Mouse (Mus musculus): ENCODE results near the gene Lamtor4. TPM values are rescaled to one million over a fixed set of nuclear protein-coding genes. Genes with fewer than 3 reads are reported as not detected.
A peak's percentile ranks its signal among the peaks of the same experiment; 100 is the strongest.

Lamtor4 gene
- polyA plus RNA-seq, 1 experiment from 2014 or later = 49.2 TPM

DNA sequence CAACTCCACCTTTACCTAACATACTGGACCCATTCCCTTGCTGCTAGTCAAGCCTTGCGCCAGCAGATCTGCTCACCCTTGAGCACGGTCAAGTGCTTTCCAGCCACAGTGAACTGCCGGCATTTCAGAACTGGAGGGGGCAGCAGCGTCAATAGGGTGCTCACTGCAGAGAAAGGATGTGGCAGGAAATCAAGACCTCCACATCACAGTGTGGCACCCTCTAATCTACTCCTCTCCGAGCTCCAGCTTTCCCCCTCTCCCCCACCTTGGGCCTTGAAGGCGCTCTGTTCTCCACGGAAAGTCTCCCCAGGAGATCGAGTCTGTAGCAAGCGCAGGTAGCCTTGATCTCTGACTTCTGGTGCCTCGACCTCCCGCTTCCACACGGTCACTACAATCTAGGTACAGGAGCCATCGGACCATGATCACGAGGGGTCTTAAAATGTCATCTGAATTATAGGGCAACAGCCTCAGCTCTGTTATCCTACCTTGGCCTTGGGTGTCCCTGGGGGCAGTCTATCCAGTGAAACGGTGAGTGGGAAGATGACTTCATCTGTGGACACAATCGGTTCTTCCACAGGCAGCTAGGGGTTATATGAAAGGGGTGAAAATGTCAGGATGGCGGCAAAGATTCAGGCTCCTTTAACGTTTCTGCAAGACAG is 7.4 kb downstream of the Lamtor4 start:
- 49% methylated on average over 18 of the region's 18 CpGs for WGBS
- Histone ChIP-seq H3K9me3 (ENCODE audit: control insufficient read depth, low read length) (no peaks in the 10 kb centered on the region), H3K9ac (ENCODE audit: low read depth, low read length) (peak overlapping the region; percentile 97), H3K27ac (ENCODE audit: low read depth, low read length) (peak overlapping the region; percentile 90; the same call in 1 of the 2 replicates), H3K36me3 (ENCODE audit: control insufficient read depth, insufficient read depth, low read length) (peaks cover 21% of the 10 kb centered on the region), H3K4me1 (replicated peaks; ENCODE audit: control insufficient read depth, insufficient read depth, low read length) (peaks cover 50% of the 10 kb centered on the region), H3K4me2 (peak overlapping the region; percentile 94), H3K27me3 (replicated peaks; ENCODE audit: control insufficient read depth, insufficient read depth, low read length) (no peaks in the 10 kb centered on the region), H3K4me3 (ENCODE audit: low read depth, low read length) (peak overlapping the region; percentile 97)
- ATAC-seq (replicated peaks; ENCODE audit: low FRiP score) (no peak), DNase-seq (ENCODE audit: low spot score) (no peak)

DNA sequence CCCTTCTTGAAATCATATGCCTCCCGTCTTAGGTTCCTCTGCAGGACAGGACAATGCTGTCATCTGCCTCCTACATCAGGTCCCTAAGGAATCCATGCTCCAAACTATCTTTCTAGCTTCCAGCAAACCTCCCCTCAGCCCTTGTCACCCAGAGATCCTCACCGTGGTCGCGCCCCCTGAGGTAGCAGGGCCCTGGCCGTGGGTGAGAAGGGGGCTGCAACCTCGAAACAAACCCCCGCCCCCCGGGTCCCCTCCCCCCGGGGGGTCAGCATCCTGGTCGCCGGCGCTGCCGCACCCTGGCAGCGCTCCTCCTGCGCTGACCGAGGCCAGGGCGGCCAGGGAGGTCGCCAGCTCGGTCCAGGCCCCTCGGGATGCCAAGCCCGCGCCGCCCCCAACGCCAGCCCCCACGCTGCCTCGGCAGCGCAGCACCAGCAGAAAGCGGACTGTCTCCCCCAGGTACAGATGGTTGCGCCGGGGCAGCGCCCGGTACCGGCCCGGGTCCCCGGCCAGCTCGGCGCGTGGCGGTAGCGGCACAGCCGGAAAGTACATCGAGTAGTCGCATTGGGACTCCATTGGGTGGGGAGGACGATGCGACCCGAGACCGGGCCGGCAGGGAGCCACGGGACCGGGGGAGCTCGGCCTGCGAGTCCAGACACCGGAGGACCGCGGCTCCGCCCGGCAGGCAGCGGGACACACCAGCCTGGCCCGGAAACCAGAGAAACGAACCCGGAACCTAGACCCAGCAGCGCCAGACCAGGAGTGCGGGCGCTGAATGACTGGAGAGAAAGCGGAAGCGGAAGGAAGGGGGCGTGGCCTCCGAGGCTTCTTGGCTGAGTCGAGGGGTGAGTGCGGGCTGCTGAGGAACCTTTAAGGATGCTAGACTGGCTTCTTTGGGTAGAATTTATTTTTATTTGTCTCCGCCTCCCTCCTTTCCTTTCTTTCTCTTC is 8.3 kb downstream of the Lamtor4 start, which contains the start of gene BC037034:
Gene BC037034, minus strand, starts transcription at position 774 of the 947 bp plus-strand sequence.
- no peaks in the 10 kb centered on the region for H3K27me3 ChIP-seq (replicated peaks; ENCODE audit: control insufficient read depth, insufficient read depth, low read length)
- peaks cover 21% of the 10 kb centered on the region for H3K36me3 ChIP-seq (ENCODE audit: control insufficient read depth, insufficient read depth, low read length)
- H3K4me3 ChIP-seq (ENCODE audit: low read depth, low read length) = peak within 1 kb of the TSS; percentile 97
- DNase-seq (ENCODE audit: low spot score) = peak; percentile 88
- peaks cover 46% of the 10 kb centered on the region for H3K4me1 ChIP-seq (replicated peaks; ENCODE audit: control insufficient read depth, insufficient read depth, low read length)
- ATAC-seq (replicated peaks; ENCODE audit: low FRiP score) = peak; percentile 81
- WGBS = 1% methylated on average over 70 of the region's 71 CpGs
- no peaks in the 10 kb centered on the region for H3K9me3 ChIP-seq (ENCODE audit: control insufficient read depth, low read length)
- peak within 1 kb of the TSS; percentile 87 for H3K27ac ChIP-seq (ENCODE audit: low read depth, low read length)
- peak within 1 kb of the TSS; percentile 97 for H3K9ac ChIP-seq (ENCODE audit: low read depth, low read length)
- H3K4me2 ChIP-seq = peak within 1 kb of the TSS; percentile 94

- Histone ChIP-seq H3K27ac (ENCODE audit: low read depth, low read length) (no peak overlapping the region; the same call in 1 of the 2 replicates), H3K9me3 (ENCODE audit: control insufficient read depth, low read length) (no peaks in the 10 kb centered on the region), H3K4me3 (ENCODE audit: low read depth, low read length) (peak overlapping the region; percentile 97), H3K36me3 (ENCODE audit: control insufficient read depth, insufficient read depth, low read length) (peaks cover 18% of the 10 kb centered on the region), H3K4me1 (replicated peaks; ENCODE audit: control insufficient read depth, insufficient read depth, low read length) (peaks cover 40% of the 10 kb centered on the region), H3K4me2 (peak overlapping the region; percentile 94), H3K27me3 (replicated peaks; ENCODE audit: control insufficient read depth, insufficient read depth, low read length) (no peaks in the 10 kb centered on the region), H3K9ac (ENCODE audit: low read depth, low read length) (peak overlapping the region; percentile 97)
- DNase-seq (ENCODE audit: low spot score) = no peak
- ATAC-seq (replicated peaks; ENCODE audit: low FRiP score) = no peak
- 16% methylated on average over 6 of the region's 6 CpGs for WGBS
These were observed 8.9 kb downstream of the Lamtor4 start for GRCm38 (mm10) chr5:138264207-138264578.

GRCm38 (mm10) chr5:138265712-138266111 is 10.4 kb downstream of the Lamtor4 start:
- peaks cover 25% of the 10 kb centered on the region for H3K4me1 ChIP-seq (replicated peaks; ENCODE audit: control insufficient read depth, insufficient read depth, low read length)
- peaks cover 6% of the 10 kb centered on the region for H3K27me3 ChIP-seq (replicated peaks; ENCODE audit: control insufficient read depth, insufficient read depth, low read length)
- no peak overlapping the region for H3K9ac ChIP-seq (ENCODE audit: low read depth, low read length)
- no peak overlapping the region for H3K4me3 ChIP-seq (ENCODE audit: low read depth, low read length)
- H3K36me3 ChIP-seq (ENCODE audit: control insufficient read depth, insufficient read depth, low read length) = peaks cover 9% of the 10 kb centered on the region
- H3K27ac ChIP-seq (ENCODE audit: low read depth, low read length) = no peak overlapping the region
- 88% methylated on average over 4 of the region's 4 CpGs for WGBS
- no peaks in the 10 kb centered on the region for H3K9me3 ChIP-seq (ENCODE audit: control insufficient read depth, low read length)
- no peak for ATAC-seq (replicated peaks; ENCODE audit: low FRiP score)
- DNase-seq (ENCODE audit: low spot score) = no peak
- H3K4me2 ChIP-seq = no peak overlapping the region

GRCm38 (mm10) chr5:138267114-138267513 is 11.8 kb downstream of the Lamtor4 start:
- H3K4me1 ChIP-seq (replicated peaks; ENCODE audit: control insufficient read depth, insufficient read depth, low read length) = peaks cover 15% of the 10 kb centered on the region
- ATAC-seq (replicated peaks; ENCODE audit: low FRiP score) = no peak
- H3K4me2 ChIP-seq = no peak overlapping the region
- H3K27me3 ChIP-seq (replicated peaks; ENCODE audit: control insufficient read depth, insufficient read depth, low read length) = peaks cover 20% of the 10 kb centered on the region
- peak; percentile 9 for DNase-seq (ENCODE audit: low spot score)
- H3K9me3 ChIP-seq (ENCODE audit: control insufficient read depth, low read length) = no peaks in the 10 kb centered on the region
- H3K36me3 ChIP-seq (ENCODE audit: control insufficient read depth, insufficient read depth, low read length) = peaks cover 2% of the 10 kb centered on the region; the same call in 1 of the 2 replicates
- WGBS = 84% methylated on average over 3 of the region's 3 CpGs
- H3K4me3 ChIP-seq (ENCODE audit: low read depth, low read length) = no peak overlapping the region
- no peak overlapping the region for H3K9ac ChIP-seq (ENCODE audit: low read depth, low read length)
- no peak overlapping the region for H3K27ac ChIP-seq (ENCODE audit: low read depth, low read length)

- Histone ChIP-seq H3K36me3 (ENCODE audit: control insufficient read depth, insufficient read depth, low read length) (no peaks in the 10 kb centered on the region), H3K4me1 (replicated peaks; ENCODE audit: control insufficient read depth, insufficient read depth, low read length) (peaks cover 5% of the 10 kb centered on the region), H3K27ac (ENCODE audit: low read depth, low read length) (no peak overlapping the region), H3K4me2 (no peak overlapping the region), H3K9me3 (ENCODE audit: control insufficient read depth, low read length) (no peaks in the 10 kb centered on the region), H3K27me3 (replicated peaks; ENCODE audit: control insufficient read depth, insufficient read depth, low read length) (peaks cover 32% of the 10 kb centered on the region), H3K4me3 (ENCODE audit: low read depth, low read length) (no peak overlapping the region), H3K9ac (ENCODE audit: low read depth, low read length) (no peak overlapping the region)
- 72% methylated on average over 4 of the region's 4 CpGs for WGBS
- ATAC-seq (replicated peaks; ENCODE audit: low FRiP score) (no peak), DNase-seq (ENCODE audit: low spot score) (no peak)
These were observed 13.7 kb downstream of the Lamtor4 start for GRCm38 (mm10) chr5:138268980-138269379.

GRCm38 (mm10) chr5:138271232-138271631 is 15.9 kb downstream of the Lamtor4 start:
- Histone ChIP-seq H3K36me3 (ENCODE audit: control insufficient read depth, insufficient read depth, low read length) (no peaks in the 10 kb centered on the region), H3K27ac (ENCODE audit: low read depth, low read length) (no peak overlapping the region), H3K27me3 (replicated peaks; ENCODE audit: control insufficient read depth, insufficient read depth, low read length) (peaks cover 40% of the 10 kb centered on the region), H3K9me3 (ENCODE audit: control insufficient read depth, low read length) (no peaks in the 10 kb centered on the region), H3K4me1 (replicated peaks; ENCODE audit: control insufficient read depth, insufficient read depth, low read length) (no peaks in the 10 kb centered on the region; the same call in none of the 2 replicates), H3K4me2 (no peak overlapping the region), H3K9ac (ENCODE audit: low read depth, low read length) (no peak overlapping the region), H3K4me3 (ENCODE audit: low read depth, low read length) (no peak overlapping the region)
- ATAC-seq (replicated peaks; ENCODE audit: low FRiP score) (no peak), DNase-seq (ENCODE audit: low spot score) (no peak)
- 52% methylated on average over 3 of the region's 3 CpGs for WGBS

DNA sequence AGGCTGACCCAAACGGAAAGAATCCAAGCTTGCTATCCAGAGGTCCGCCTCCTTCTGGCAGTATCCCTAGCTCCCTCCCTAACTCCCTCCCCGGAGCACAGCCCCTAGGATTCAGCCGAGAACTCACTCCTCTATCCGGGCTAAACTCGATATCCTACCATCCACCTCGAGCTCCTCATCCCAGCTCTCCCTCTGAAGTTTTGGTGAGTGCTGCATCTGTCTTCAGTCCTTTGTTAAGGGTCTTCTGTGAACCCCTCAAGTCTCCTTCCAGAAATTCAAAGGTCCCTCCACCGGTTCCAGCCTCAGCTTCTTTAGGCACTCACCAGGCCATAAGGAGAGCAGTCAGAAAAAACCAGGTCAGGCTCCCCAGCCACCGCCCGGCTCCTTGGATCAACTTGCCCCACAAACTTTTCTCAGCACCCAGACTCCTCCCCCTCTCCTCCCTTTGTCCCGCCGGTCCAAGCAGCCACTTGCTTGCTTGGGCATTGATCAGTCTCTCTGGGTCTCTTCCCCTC is 17.2 kb downstream of the Lamtor4 start, which contains the start of gene Gal3st4:
Gene Gal3st4, minus strand, starts transcription at position 432 of the 515 bp plus-strand sequence.
- WGBS = 9% methylated on average over 12 of the region's 12 CpGs
- Histone ChIP-seq H3K36me3 (ENCODE audit: control insufficient read depth, insufficient read depth, low read length) (no peaks in the 10 kb centered on the region; the same call in 1 of the 2 replicates), H3K4me1 (replicated peaks; ENCODE audit: control insufficient read depth, insufficient read depth, low read length) (no peaks in the 10 kb centered on the region; the same call in none of the 2 replicates), H3K9ac (ENCODE audit: low read depth, low read length) (peak within 1 kb of the TSS; percentile 25; the same call in 1 of the 2 replicates), H3K9me3 (ENCODE audit: control insufficient read depth, low read length) (no peaks in the 10 kb centered on the region), H3K4me3 (ENCODE audit: low read depth, low read length) (peak within 1 kb of the TSS; percentile 10; the same call in 1 of the 2 replicates), H3K4me2 (peak within 1 kb of the TSS; percentile 20), H3K27me3 (replicated peaks; ENCODE audit: control insufficient read depth, insufficient read depth, low read length) (peaks cover 40% of the 10 kb centered on the region), H3K27ac (ENCODE audit: low read depth, low read length) (no peak within 1 kb of the TSS)
- ATAC-seq (replicated peaks; ENCODE audit: low FRiP score) (no peak), DNase-seq (ENCODE audit: low spot score) (no peak)
